In the genomic region with DNA sequence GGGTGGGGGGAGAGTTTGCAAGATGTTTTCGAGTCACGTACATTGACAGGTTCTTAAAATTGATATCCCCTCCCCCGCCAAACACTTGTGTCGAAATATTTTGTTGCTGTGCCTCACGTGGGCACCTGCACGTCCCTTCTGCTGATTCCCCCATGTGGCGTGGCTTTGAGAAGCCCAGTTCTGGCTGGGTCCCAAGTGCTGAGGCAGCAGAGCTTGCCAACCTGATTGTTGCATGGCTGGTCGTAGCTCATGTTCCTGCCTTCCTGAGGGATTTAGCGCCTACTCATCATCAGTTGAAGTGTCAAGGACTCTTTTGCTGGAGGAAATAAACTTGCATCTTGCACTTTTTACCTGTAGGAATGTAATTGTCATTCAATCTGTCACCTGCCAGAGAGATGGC, we compare ENCODE assay signal across 18 mouse cellular contexts.
DNase-seq lines count a peak whose midpoint lies in the region; ATAC-seq lines count a peak whose summit lies in the region.
"Had no signal": no experiment of that assay in that cellular context is flagged by ENCODE, and none has a peak within 500 bp of the region (broad histone marks: within the 10 kb centered on the region; RNA-seq: fewer than 3 reads in every experiment).

No protein-coding gene starts in this region.

- no peaks in the 10 kb centered on the region for H3K36me3 ChIP-seq in embryonic facial prominence, embryonic 14.5 days (ENCODE audit: control insufficient read depth, insufficient read depth, low read length)
- no peaks in the 10 kb centered on the region for H3K36me3 ChIP-seq in embryonic facial prominence, embryonic 10.5 days (replicated peaks)
- H3K36me3 ChIP-seq in midbrain, embryonic 11.5 days (ENCODE audit: control insufficient read depth, insufficient read depth, low read length) = no peaks in the 10 kb centered on the region
- H3K36me3 ChIP-seq in midbrain, embryonic 16.5 days (ENCODE audit: control insufficient read depth, insufficient read depth, low read length) = no peaks in the 10 kb centered on the region
- H3K36me3 ChIP-seq: heart, embryonic 13.5 days; liver, embryonic 15.5 days; neural tube, embryonic 13.5 days; stomach, embryonic 15.5 days had no signal

- H3K4me2 ChIP-seq in embryonic facial prominence, embryonic 14.5 days (ENCODE audit: low read depth, low read length) = no peak overlapping the region
- no peak overlapping the region for H3K4me2 ChIP-seq in midbrain, embryonic 11.5 days
- H3K4me2 ChIP-seq in midbrain, embryonic 16.5 days (ENCODE audit: low read length) = no peak overlapping the region
- H3K4me2 ChIP-seq: heart, embryonic 13.5 days; liver, embryonic 15.5 days; neural tube, embryonic 13.5 days; stomach, embryonic 15.5 days had no signal

- no peak overlapping the region for H3K27ac ChIP-seq in embryonic facial prominence, embryonic 14.5 days (replicated peaks; ENCODE audit: low read depth, low read length)
- no peak overlapping the region for H3K27ac ChIP-seq in embryonic facial prominence, embryonic 10.5 days (replicated peaks)
- no peak overlapping the region for H3K27ac ChIP-seq in midbrain, embryonic 11.5 days (ENCODE audit: low read depth, low read length)
- H3K27ac ChIP-seq in midbrain, embryonic 16.5 days (ENCODE audit: low read length) = no peak overlapping the region
- H3K27ac ChIP-seq: heart, embryonic 13.5 days; liver, embryonic 15.5 days; neural tube, embryonic 13.5 days; stomach, embryonic 15.5 days had no signal

- 50% methylated on average over 9 of the region's 9 CpGs for WGBS in embryonic facial prominence, embryonic 14.5 days
- WGBS in embryonic facial prominence, embryonic 10.5 days = 77% methylated on average over 9 of the region's 9 CpGs
- WGBS in midbrain, embryonic 11.5 days = 80% methylated on average over 9 of the region's 9 CpGs
- 72% methylated on average over 9 of the region's 9 CpGs for WGBS in midbrain, embryonic 16.5 days

- no peaks in the 10 kb centered on the region for H3K4me1 ChIP-seq in embryonic facial prominence, embryonic 14.5 days (ENCODE audit: control insufficient read depth, insufficient read depth, low read length)
- H3K4me1 ChIP-seq in embryonic facial prominence, embryonic 10.5 days = peaks cover 15% of the 10 kb centered on the region
- no peaks in the 10 kb centered on the region; the same call in 1 of the 2 replicates for H3K4me1 ChIP-seq in midbrain, embryonic 11.5 days (ENCODE audit: control insufficient read depth, insufficient read depth, low read length)
- H3K4me1 ChIP-seq in midbrain, embryonic 16.5 days (ENCODE audit: control insufficient read depth, insufficient read depth, low read length) = no peaks in the 10 kb centered on the region
- H3K4me1 ChIP-seq: liver, embryonic 15.5 days; megakaryocyte, embryonic 14.5 days; neural tube, embryonic 13.5 days; stomach, embryonic 15.5 days had no signal

- no peaks in the 10 kb centered on the region for H3K27me3 ChIP-seq in embryonic facial prominence, embryonic 14.5 days (replicated peaks; ENCODE audit: control insufficient read depth, insufficient read depth, low read length)
- 0 out of 2 replicates have a peak, but pooled peaks cover 5% of the 10 kb centered on the region for H3K27me3 ChIP-seq in embryonic facial prominence, embryonic 10.5 days (replicated peaks; ENCODE audit: low read depth, poor library complexity, severe bottlenecking)
- no peaks in the 10 kb centered on the region for H3K27me3 ChIP-seq in midbrain, embryonic 11.5 days (ENCODE audit: control insufficient read depth, insufficient read depth, low read length)
- no peaks in the 10 kb centered on the region for H3K27me3 ChIP-seq in midbrain, embryonic 16.5 days (ENCODE audit: control insufficient read depth, insufficient read depth, low read depth, low read length)
- H3K27me3 ChIP-seq: liver, embryonic 15.5 days; megakaryocyte, embryonic 14.5 days; neural tube, embryonic 13.5 days; stomach, embryonic 15.5 days had no signal

- peak; percentile 60 for DNase-seq in embryonic facial prominence, embryonic 14.5 days (ENCODE audit: low spot score)
- no peak for DNase-seq in embryonic facial prominence, embryonic 10.5 days (ENCODE audit: low spot score)
- peak; percentile 50 for DNase-seq in heart, postnatal 4 days
- no peak for DNase-seq in heart, adult 18-20 months
- peak; percentile 21 for DNase-seq in midbrain, embryonic 11.5 days (ENCODE audit: low spot score, missing footprints)
- no peak for DNase-seq in layer of hippocampus, adult 8-10 months (ENCODE audit: low spot score in 2 of 2)
- DNase-seq: cerebellum, adult 11-12 months; gastrocnemius, postnatal 36 days; lung, postnatal 10 days; right cerebral cortex, postnatal 14 days; thymus, adult 2 months had no signal

- no peak overlapping the region for H3K4me3 ChIP-seq in embryonic facial prominence, embryonic 14.5 days (ENCODE audit: low read depth, low read length)
- no peak overlapping the region for H3K4me3 ChIP-seq in embryonic facial prominence, embryonic 10.5 days
- H3K4me3 ChIP-seq in midbrain, embryonic 11.5 days (ENCODE audit: low read depth, low read length) = no peak overlapping the region
- H3K4me3 ChIP-seq in midbrain, embryonic 16.5 days (ENCODE audit: low read depth, low read length) = no peak overlapping the region
- H3K4me3 ChIP-seq: heart, embryonic 13.5 days; liver, embryonic 15.5 days; megakaryocyte, embryonic 14.5 days; neural tube, embryonic 13.5 days; stomach, embryonic 15.5 days had no signal

- H3K9ac ChIP-seq in embryonic facial prominence, embryonic 14.5 days (ENCODE audit: low read depth, low read length) = no peak overlapping the region
- no peak overlapping the region for H3K9ac ChIP-seq in midbrain, embryonic 11.5 days (ENCODE audit: low read length)
- H3K9ac ChIP-seq in midbrain, embryonic 16.5 days (ENCODE audit: low read depth, low read length) = no peak overlapping the region
- H3K9ac ChIP-seq: heart, embryonic 13.5 days; liver, embryonic 15.5 days; neural tube, embryonic 13.5 days; stomach, embryonic 15.5 days had no signal

- H3K9me3 ChIP-seq in embryonic facial prominence, embryonic 14.5 days (ENCODE audit: control insufficient read depth, low read length) = no peaks in the 10 kb centered on the region
- H3K9me3 ChIP-seq in embryonic facial prominence, embryonic 10.5 days = no peaks in the 10 kb centered on the region
- no peaks in the 10 kb centered on the region for H3K9me3 ChIP-seq in midbrain, embryonic 11.5 days (ENCODE audit: control insufficient read depth, low read length)
- no peaks in the 10 kb centered on the region for H3K9me3 ChIP-seq in midbrain, embryonic 16.5 days (replicated peaks; ENCODE audit: control insufficient read depth, low read length, poor library complexity, severe bottlenecking)
- H3K9me3 ChIP-seq: heart, embryonic 13.5 days; liver, embryonic 15.5 days; megakaryocyte, embryonic 14.5 days; neural tube, embryonic 13.5 days; stomach, embryonic 15.5 days had no signal

- ATAC-seq in embryonic facial prominence, embryonic 14.5 days (ENCODE audit: low read depth) = peak; percentile 60; the same call in 1 of the 2 replicates
- no peak for ATAC-seq in midbrain, embryonic 11.5 days (ENCODE audit: low FRiP score)
- no peak for ATAC-seq in midbrain, embryonic 16.5 days
- ATAC-seq: hindbrain, embryonic 16.5 days had no signal

Comparison
In these comparisons a context has a peak if more than half of its experiments do, and no peak if none do; other contexts are left out.
1. DNase-seq: peak in embryonic facial prominence, embryonic 14.5 days (single experiment), heart, postnatal 4 days (single experiment) and midbrain, embryonic 11.5 days (single experiment); none in embryonic facial prominence, embryonic 10.5 days (single experiment), heart, adult 18-20 months (0 of 2) and layer of hippocampus, adult 8-10 months (0 of 2).